Mouse (Mus musculus): ENCODE results near the gene Lsamp.

- no peak for TF ChIP-seq EP300 (IDR thresholded peaks at IDR 0.05; ENCODE audit: insufficient read depth, low read depth, low read length)
- no peak for TF ChIP-seq CTCF (IDR thresholded peaks at IDR 0.05)
Measured at GRCm38 (mm10) chr16:42152640-42153039, 2168.5 kb downstream of the Lsamp start.
